Mouse (Mus musculus) heart, postnatal 25 days (tissue): ENCODE measurements around the gene 2700049A03Rik. TPM values are rescaled to one million over a fixed set of nuclear protein-coding genes. Genes with fewer than 3 reads are reported as not detected.
"Not testable (repeated sequence)": the region's sequence is repeated elsewhere in the genome, so short reads cannot be mapped to it uniquely, and the experiment has no call there.

Experiments used
- DNase-seq: peaks from one replicate; pipeline ENCODE4 v3.0.0; 2022; ENCODE audit warnings: low spot score
- intact Hi-C: fragments of 180-260 bp; cut with DNase I; formaldehyde crosslinking; loops from one replicate; pipeline ENCODE4 v1.15.1; 2025
- total RNA-seq, 2 experiments: library from RNA; stranded (reverse); gene quantifications; 2 replicates each; pipeline ENCODE4 v1.2.3; 2021

The 2700049A03Rik gene
- total RNA-seq = 1 to 10 TPM; 3.0 to 3.3 TPM

GRCm38 (mm10) chr12:71136130-71136973 is at the start of gene 2700049A03Rik, which contains the start of gene Timm9:
2700049A03Rik (plus strand) TSS chr12:71136848.
Timm9 (minus strand) TSS chr12:71136684.
- DNase-seq = peak; percentile 43
- intact Hi-C loops = loop anchor here (5.0 kb wide), 1 partner anchor 169 kb away; no protein-coding TSS in a partner anchor

- intact Hi-C loops, DNase-seq: not testable (repeated sequence)
Measured at GRCm38 (mm10) chr12:71104275-71104674, 32.4 kb upstream of the 2700049A03Rik start.

GRCm38 (mm10) chr12:71107216-71107771 is 29.4 kb upstream of the 2700049A03Rik start:
- intact Hi-C loops = no loop called here
- no peak for DNase-seq

DNA sequence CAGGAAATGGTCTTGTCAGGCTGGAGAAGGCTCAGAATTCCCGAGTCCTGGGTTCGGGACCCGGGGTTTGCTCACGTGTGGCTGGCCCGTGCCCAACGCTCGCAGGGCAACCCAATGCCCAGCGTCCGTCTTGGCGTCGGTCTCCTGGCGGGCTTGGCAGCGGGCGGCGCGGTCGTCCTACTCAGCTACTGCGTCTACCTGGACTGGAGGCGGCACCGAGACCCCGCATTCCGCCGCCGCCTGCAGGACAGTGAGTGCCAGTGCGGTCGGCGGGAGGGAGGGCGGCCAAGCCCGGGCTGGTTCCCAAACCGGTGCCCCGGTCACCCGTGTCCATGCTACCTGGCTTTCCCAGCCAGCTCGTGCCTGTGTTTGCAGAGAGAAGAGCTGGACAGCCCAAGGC is 25.3 kb upstream of the 2700049A03Rik start, which contains the start of gene Tomm20l:
TSS of gene Tomm20l (plus strand) at position 98 of the 400 bp plus-strand sequence.
- no peak for DNase-seq
- intact Hi-C loops = no loop called here

- intact Hi-C loops = no loop called here
- DNase-seq = no peak
Measured at GRCm38 (mm10) chr12:71113074-71113473, 23.6 kb upstream of the 2700049A03Rik start.

DNA sequence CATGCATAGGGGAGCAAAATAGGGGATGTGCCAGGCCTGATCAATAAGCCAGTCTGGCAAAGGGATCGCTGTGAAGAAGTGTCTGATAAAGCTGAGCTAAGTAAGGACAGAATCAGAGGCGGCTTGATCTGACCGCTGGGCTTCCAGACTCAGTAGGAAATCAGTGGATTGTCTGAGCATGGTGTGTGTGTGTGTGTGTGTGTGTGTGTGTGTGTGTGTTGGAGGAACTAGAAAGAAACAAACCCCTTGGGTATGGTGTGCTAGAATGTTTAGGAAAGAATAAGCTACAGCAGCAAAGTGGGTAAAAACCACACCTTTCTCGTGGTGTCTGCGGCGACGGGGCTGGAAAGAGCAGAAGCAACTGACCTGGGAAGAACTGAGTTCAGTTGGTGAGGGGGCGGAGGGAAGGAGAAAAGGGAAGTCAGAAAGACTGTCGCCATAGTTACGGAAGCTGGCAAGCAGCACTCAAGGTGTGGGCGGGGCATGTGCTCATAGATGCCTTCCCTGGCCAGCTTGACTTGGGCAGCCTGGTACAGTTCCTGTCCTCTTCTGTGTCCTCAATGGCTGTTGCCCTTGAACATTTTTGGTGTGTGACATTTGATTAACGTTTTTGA is 22.9 kb upstream of the 2700049A03Rik start:
- no peak for DNase-seq
- intact Hi-C loops = no loop called here

DNA sequence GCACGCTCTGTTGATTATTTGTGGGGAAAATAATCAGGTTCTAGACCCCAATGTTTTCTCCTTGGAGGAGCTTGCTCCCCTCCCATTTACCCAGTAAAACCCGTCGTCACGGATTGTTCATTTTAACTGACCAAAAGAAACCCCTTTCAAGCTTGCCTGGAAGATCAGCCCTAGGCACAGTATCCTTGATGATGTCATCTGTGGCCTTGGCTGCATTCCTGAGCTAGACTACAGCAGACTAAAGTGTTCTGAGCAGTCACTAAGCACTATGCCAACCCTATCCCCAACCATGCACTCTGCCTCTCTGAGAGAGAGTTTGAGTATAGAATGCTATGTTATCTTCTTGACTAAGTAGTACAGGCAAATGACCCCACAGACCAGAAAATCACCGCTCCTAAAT is 20.2 kb upstream of the 2700049A03Rik start:
- intact Hi-C loops = no loop called here
- DNase-seq = no peak

GRCm38 (mm10) chr12:71122731-71123130 is 13.9 kb upstream of the 2700049A03Rik start:
- intact Hi-C loops = no loop called here
- no peak for DNase-seq

DNA sequence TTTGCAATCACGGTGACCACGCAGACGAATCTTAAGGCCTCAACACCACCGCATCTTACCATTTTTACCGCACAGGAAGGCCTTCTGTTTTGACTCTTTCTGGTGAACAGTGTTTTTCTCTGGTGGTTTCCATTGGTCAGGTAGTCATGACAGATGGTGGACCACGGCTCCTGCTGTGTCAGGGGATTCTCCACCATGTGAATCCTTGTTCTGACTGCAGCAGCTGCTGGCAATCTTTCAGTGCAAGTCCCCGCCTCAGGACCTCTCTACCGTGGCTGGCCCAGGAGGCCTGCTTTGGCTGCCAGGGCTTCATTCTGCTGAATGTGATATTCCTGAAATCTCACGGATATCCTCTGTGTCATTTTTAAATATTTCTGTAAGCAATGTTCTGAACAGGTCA is 13.4 kb upstream of the 2700049A03Rik start:
- intact Hi-C loops = no loop called here

DNA sequence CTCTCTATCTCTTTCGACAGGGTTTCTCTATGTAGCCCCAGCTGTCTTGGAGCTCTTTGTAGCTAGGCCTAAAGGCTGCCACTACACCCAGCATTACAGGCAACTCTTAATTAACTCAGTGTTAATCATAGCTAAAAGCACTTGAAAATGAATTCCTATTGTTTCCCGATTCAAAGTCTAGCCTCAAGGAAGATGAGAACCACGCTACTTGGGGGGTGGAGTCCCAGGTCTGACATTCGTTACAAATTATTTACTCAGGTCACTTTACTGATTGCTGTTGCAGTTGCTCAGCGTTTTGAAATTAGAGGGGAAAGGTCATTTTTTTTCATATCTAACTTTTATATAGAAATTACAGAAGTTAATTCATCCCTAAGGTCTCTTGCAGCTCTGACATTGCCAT is 1.1 kb upstream of the 2700049A03Rik start:
- DNase-seq = no peak
- intact Hi-C loops = loop anchor here (5.0 kb wide), 1 partner anchor 168 kb away; no protein-coding TSS in a partner anchor

More for the DNA sequence above, 13.4 kb upstream of the 2700049A03Rik start:
- no peak for DNase-seq

GRCm38 (mm10) chr12:71136974-71137491 is 385 bp downstream of the 2700049A03Rik start:
- intact Hi-C loops = loop anchor here (5.0 kb wide), 1 partner anchor 170 kb away; no protein-coding TSS in a partner anchor
- DNase-seq = peak; percentile 43

DNA sequence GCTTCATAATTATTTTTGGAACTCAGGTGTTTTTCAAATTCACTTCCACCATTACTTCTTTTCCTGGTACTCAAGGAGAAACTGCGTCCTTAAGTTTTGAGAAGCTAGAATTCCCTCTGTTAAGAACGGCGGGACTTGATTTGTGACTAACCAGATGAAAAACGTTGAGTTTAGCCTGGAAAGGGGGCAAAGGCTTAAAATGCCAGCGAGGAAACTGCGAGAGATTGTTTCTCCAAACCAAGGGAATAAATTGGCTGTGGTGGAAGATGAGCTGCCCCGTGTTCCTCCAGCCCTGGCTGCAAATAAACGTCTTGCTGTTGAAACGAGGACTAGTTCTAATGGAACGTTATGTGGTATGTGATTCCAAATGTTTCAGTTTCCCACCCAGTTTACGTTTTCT is 1.0 kb downstream of the 2700049A03Rik start:
- intact Hi-C loops = loop anchor here (5.0 kb wide), 1 partner anchor 170 kb away; no protein-coding TSS in a partner anchor
- no peak for DNase-seq

DNA sequence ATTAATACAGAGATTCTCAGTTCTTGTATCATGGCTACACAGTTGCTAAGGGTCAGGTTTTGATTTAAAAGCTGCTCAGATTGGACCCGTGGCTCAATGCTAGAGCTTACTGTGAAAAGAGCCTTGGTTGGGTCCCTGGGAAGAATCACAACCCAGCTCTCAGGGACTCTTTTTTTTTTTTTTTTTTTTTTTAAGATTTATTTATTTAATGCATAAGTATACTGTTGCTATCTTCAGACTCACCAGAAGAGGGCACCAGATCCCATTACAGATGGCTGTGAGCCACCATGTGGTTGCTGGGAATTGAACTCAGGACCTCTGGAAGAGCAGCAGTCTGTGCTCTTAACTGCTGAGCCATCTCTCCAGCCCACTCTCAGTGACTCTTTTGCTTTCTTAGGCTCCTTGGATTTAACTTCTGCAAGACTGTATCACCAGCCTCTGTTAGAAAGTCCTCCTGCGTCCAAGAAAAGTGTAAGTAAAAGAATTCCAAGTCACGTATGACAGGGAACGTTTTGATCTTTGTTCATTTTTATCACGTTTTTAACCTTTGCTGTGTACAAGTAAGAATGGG is 2.7 kb downstream of the 2700049A03Rik start:
- no peak for DNase-seq
- intact Hi-C loops = loop anchor here (5.0 kb wide), 1 partner anchor 172 kb away; no protein-coding TSS in a partner anchor

DNA sequence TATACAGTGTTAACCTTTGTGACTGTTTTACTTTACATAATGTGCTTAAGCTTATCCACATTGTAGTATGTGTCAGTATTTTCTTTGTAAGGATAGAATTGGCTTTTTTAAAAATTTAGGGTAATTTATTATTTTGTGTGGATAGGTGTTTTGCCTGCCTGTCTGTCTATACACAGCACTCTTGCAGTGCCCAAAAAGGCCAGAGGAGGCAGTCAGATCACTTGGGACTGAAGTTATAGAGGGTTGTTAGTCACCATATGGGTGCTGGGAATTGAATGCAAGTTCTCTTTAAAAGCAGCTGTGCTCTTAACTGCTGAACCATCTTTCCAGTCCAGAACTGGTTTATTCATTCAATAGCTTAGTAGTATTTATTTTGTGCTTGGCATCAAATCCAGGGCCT is 4.5 kb downstream of the 2700049A03Rik start:
- intact Hi-C loops = no loop called here
- no peak for DNase-seq

- intact Hi-C loops = no loop called here
- no peak for DNase-seq
Measured at GRCm38 (mm10) chr12:71147641-71148040, 11.0 kb downstream of the 2700049A03Rik start.

- DNase-seq = no peak
- intact Hi-C loops = no loop called here
Measured at GRCm38 (mm10) chr12:71148801-71149200, 12.2 kb downstream of the 2700049A03Rik start.

DNA sequence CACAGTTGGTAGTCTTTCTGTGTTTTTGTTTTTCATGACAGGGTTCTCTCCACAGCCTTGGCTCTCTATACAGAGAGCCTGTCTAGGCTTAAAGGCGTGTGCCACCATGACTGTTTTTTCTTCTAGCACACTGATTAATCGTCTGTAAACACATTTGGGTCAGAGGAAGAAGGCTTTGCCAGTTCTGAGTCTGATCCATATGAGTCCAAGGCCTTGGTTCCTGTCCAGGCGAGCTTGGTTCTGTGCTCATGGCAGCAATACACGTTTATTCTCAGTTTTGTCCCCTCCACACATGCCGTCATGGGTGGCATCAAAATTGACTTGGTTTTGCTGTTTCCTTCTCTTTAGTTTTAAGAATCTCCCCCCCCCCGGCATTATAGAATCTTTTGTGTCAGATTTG is 12.8 kb downstream of the 2700049A03Rik start:
- no peak for DNase-seq
- intact Hi-C loops = no loop called here

DNA sequence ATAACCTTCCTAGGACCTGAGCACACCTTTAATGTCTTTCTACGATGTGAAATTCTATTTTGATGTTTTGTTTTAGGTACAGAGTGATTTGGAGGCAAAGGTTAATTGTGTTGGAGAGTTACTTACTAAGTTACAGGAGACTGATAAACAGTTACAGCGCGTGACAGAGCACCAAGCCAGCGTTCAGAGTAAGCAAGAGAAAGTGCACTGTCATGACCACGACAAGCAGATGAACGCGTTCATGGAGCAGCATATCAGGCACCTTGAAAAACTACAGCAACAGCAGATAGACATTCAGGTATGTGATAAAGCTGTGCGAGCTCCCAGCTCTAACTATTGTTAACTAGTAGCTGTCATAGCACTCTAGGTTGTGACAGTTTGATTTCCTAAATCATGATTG is 13.5 kb downstream of the 2700049A03Rik start:
- DNase-seq = no peak
- intact Hi-C loops = no loop called here

DNA sequence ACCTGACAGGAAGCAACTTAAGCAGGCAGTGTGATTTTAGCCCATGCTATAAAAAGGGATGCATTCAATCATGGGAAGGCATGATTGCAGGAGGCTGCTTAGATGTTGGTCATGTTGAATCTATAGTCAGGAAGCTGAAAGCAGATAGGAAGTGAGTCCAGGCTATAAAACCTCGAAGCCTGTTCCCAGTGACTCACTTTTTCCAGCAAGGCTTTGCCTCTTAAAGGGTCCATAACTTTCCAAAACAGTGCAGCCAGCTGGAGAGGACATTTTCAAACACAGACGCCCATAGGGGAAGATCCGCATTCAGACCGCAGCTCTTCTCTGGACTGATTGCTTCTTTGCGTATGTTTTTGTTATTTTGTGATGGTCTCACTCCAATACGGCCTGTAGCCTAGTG is 18.3 kb downstream of the 2700049A03Rik start:
- no peak for DNase-seq
- intact Hi-C loops = no loop called here

DNA sequence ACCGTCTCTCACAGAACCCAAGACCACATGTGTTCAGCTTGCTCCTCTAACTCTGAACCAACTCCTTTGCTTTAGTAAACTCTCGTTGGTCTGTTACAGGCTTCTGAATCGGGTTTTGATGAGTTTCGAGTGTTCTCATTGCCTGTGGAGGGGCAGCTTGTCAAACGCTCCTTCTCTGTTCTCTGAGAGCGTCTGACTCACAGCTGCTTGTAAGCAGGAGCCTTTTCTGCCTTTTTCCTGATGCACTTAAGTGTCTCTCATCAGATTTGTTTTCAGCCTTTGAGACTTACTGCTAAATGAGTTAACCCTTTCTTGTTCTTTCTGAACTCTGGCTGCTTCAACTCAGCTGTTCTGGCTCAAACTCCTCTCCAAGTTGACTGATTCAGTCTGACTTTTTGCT is 21.3 kb downstream of the 2700049A03Rik start:
- no peak for DNase-seq
- intact Hi-C loops = no loop called here
